Mouse (Mus musculus) heart, postnatal 25 days (tissue): ENCODE measurements around the gene Spata33. TPM values are rescaled to one million over a fixed set of nuclear protein-coding genes. Genes with fewer than 3 reads are reported as not detected.
"Not testable (repeated sequence)": the region's sequence is repeated elsewhere in the genome, so short reads cannot be mapped to it uniquely, and the experiment has no call there.

Experiments used
- DNase-seq: peaks from one replicate; pipeline ENCODE4 v3.0.0; 2022; ENCODE audit warnings: low spot score
- intact Hi-C: fragments of 180-260 bp; cut with DNase I; formaldehyde crosslinking; loops from one replicate; pipeline ENCODE4 v1.15.1; 2025
- total RNA-seq, 2 experiments: library from RNA; stranded (reverse); gene quantifications; 2 replicates each; pipeline ENCODE4 v1.2.3; 2021

Gene Spata33
- 10 to 100 TPM; 30.2 to 30.6 TPM for total RNA-seq

DNA sequence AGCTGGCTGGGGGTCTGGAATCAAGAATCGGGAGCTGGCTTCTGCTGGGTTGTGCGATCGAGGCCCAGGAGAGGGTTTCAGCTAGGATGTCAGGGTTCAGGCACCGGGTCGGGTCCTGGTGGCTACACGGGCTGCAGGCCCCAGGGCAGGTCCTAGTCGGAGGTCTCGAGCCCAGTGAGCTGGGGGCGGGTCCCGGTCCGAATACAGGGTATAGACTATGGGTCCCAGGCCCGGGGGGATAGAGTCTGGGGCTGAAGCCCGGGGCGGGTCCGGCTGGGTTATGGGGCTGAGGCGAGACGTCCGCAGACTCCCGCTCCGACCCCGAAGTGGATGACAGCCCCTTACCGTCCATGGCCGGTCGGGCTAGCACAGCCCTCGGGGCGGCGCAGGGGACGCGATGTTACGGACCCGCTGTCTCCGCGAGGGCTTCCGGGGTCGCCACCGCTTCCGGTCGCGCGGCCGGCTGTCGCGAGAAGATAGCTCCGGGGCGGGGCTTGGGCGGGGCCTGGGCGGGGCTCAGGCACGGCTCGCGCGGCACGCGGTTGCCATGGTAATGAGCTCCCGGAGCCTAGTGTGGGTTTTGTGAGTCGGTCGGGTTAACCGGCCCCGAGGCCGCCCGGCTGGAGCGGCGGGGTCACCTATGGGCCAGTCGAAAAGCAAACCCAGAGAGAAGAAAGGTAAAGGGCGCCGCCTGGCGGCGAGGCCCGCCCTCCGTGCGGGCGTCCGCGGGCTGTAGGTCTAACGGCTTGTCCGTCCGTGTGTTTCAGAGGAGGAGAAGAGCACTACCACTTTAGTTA lies at the start of gene Spata33, which contains the start of gene Chmp1a:
TSS of gene Spata33 (plus strand) at position 512 of the 797 bp plus-strand sequence.
TSS of gene Chmp1a (minus strand) at position 443 of the 797 bp plus-strand sequence.
- peak; percentile 73 for DNase-seq
- intact Hi-C loops = loop anchor here (5.0 kb wide), 1 partner anchor 40 kb away; the partner anchor contains the start of genes Vps9d1 and Zfp276

DNA sequence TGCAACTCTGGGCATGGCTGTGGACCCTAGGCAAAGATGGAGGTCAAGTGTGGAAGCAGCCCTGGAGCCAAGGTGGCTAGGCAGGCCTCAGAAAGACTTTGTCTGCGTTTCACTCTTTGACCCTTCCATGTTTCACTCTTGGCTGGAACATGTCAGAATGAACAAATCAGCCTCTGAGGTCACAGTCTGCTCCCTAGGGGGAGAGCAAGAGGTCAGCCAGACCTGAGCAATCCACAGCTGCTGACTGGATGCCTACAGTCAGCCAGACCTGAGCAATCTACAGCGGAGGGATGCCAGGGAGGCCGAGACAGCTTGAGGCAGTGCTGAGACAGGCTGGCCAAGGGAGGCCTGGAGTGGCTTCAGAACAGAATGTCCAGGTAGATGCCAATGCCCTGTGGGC lies 31.2 kb upstream of the Spata33 start:
- peak; percentile 58 for DNase-seq
- intact Hi-C loops = no loop called here

DNA sequence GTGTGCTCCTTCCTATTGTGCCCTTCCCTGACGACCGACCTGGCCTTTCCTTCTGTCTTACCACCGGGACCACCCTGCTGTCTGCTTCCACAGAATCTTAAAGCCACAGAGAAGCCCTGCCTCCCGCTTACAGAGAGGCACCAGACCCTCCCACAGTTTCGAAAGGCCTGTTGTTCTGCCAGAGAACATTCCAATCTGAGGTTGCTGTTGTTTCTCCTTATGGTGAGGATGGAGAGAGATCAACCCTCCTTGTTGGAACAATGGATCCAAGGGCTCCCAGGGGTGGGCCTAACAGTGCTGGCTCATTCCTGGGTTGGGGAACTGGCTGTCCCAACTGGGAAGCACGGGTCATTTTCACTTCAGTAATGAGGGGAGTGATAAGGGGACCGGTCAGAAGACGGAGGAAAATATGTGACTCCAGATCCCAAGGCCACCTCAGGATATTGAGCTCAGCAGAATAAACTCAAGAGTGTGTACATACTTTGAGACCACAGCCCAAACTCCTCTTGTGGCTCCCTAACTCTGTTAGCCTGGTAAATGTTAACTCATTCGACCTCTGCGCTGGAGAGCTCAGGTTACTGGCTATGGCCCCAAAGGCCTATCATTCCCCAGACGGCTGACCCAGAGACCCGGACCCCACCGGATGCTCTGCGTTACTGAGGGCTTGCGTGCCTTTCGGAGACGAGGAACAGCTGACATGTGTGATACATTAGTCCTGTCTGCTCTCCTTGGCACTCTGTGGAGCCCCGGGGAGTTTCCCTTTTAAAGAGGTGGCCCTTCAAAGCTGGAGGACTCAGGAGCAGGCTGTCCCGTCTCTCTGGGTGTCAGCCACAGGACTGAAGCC lies 26.8 kb upstream of the Spata33 start, which contains the start of gene Dpep1:
TSS of gene Dpep1 (plus strand) at position 677 of the 844 bp plus-strand sequence.
- peak; percentile 73 for DNase-seq
- intact Hi-C loops = loop anchor here (5.0 kb wide), 2 partner anchors 38 to 78 kb away; no protein-coding TSS in a partner anchor

DNA sequence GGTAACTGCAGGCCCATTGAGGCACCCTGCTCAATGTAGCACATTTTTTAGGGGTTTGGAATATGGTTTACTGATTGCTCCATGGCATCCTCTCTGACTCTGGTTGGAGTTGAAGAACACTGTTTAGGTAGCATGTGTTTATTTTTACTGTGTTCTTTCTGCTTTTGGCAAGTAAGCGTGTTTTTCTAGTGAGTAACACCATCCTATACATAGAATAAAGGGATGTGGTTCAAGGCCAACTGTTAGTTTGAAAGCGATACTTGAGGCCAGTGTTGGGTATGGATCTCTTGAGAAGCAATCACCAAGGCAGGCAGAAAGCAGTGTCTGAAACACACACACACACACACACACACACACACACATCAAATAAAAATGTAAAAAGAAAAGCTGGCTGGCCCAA lies 24.6 kb upstream of the Spata33 start:
- intact Hi-C loops = loop anchor here (5.0 kb wide), 2 partner anchors 41 to 81 kb away; no protein-coding TSS in a partner anchor
- no peak for DNase-seq

DNA sequence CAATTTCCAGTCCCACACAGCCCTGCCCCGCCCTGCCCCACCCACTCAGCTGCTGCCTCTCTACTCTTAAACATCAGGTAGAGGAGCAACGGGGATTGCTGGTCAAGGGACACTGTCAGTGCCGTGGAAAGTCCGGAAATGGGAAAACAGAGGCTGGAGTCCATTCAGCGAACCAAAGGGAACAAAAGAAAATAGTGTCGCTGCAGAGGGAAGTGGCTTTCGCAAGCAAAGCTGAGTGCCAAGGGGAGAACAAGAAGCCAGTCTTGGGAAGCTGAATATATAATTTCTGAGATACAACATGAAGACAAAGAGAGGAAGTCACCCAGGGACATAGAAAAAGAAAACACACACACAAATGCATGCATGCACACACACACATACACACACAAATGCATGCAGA lies 23.8 kb upstream of the Spata33 start:
- intact Hi-C loops = loop anchor here (5.0 kb wide), 2 partner anchors 42 to 82 kb away; no protein-coding TSS in a partner anchor
- DNase-seq = no peak

DNA sequence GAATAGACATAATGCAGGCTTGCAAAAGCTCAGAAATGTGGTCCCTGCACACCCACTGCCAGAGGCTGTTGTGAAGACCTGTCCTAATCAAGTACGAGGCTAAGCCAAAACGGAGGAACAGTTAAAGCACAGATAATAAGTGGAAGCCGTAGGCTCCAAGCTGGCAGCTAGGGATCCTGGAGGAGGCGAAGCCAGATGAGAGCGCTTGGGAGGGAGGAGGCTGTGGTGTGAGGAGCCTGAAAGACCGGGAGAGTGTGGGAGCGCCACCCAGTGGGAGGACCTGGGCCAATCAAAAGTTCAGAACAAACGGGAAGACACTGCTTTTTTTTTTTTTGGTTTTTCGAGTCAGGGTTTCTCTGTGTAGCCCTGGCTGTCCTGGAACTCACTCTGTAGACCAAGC lies 22.0 kb upstream of the Spata33 start:
- intact Hi-C loops = no loop called here
- peak; percentile 61 for DNase-seq

DNA sequence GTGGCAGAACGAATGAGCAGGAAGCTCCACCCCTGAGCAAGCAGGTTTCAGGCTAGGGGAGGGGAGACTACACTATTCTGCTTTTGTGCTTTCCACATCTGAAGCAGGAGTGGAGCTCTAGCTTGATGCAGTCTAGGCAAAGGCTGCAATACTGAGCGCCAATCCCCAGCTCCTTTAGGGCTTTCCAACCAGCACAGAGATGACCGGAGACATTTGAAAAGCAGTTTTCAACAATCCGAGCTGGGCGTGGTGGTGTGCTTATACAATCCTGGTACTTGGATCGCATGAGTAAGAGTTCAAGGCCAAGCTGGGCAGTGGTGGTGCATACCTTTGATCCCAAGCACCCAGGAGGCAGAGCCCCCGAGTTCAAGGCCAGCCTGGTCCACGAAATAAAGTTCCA lies 20.7 kb upstream of the Spata33 start:
- DNase-seq = no peak
- intact Hi-C loops = no loop called here

DNA sequence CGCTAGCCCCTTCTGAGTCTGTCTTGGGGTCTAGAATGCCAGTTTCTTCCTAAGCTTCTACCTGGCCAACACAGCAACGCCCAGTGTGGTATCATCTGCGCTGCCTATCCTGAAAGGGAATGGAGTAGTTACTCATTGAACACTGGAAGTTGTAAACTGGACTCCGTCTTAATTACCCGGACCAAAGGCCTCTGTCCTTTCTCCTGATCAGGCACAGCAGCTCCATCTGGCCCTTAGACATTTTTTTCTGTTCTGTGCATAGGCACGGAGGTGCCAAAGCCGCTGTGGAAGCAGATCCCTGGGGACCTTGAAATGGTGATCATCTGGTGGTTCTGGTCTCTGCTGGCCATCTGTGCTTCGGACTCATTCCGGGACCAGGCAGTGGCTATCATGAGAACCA lies 18.9 kb upstream of the Spata33 start:
- intact Hi-C loops = no loop called here
- no peak for DNase-seq

DNA sequence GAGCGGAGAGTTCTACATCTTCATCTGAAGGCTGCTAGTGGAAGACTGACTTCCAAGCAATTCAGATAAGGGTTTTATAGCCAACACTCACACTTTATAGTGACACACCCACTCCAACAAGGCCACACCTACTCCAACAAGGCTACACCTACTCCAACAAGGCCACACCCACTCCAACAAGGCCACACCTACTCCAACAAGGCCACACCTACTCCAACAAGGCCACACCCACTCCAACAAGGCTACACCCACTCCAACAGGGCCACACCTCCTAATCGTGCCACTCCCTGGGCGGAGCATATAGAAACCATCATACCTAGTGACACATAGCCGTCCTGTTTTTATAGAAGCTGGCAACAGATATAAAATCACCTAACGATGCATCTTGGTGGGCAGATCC lies 15.6 kb upstream of the Spata33 start:
- DNase-seq, intact Hi-C loops: not testable (repeated sequence)

DNA sequence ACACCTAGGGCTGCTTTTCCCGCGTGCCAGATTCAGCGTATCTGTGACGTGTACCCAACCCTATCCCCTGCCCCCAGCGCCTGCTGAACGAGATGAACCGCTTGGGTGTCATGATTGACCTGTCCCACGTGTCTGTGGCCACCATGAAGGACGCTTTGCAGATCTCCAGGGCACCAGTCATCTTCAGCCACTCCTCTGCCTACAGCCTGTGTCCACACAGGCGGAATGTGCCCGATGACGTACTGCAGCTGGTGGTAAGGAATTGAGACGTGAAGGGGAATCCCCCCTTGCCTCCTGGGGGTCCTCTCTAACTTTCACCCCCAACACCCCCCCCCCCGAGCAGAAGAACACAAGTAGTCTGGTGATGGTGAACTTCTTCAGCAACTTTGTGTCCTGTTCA lies 12.8 kb upstream of the Spata33 start:
- intact Hi-C loops = loop anchor here (10.0 kb wide), 2 partner anchors 295 to 365 kb away; no protein-coding TSS in a partner anchor
- no peak for DNase-seq

DNA sequence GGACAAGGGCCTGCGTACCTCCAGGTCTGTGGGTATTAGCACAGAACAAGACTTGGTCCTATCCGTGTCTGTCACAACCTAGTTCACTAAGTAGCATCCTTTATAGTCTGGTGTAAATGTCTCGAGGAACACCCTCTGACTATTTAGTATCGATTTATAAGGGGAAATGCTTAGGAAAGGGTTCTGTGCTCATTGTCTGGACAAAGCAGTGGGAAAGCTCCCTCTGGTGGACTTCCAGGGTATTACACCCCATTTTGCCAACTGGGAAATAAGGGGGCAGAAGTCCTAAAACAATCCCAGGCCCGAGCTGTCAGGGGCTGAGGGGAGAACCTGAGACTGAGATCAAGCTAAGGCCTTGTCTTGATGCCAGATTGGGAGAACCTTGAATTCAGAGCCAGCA lies 10.3 kb upstream of the Spata33 start:
- intact Hi-C loops = loop anchor here (1.0 to 10.0 kb wide), 3 partner anchors 96 to 367 kb away; no protein-coding TSS in a partner anchor
- peak; percentile 22 for DNase-seq

DNA sequence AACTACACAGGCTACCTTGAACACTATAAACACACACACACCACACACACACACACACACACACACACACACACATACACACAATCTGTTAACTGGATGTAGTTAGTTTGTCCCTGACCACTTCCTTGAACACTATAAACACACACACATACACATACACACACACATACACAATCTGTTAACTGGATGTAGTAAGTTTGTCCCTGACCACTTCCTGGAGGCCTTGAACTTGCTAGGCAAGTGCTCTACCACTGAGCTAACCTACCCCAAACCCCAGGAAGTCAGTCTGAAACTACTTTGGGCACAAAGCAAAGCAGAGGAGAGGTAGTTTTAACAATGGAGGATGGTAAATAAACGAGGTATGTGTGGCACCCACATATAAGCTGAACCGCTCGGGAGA lies 9.1 kb upstream of the Spata33 start:
- intact Hi-C loops = loop anchor here (10.0 kb wide), 2 partner anchors 299 to 369 kb away; no protein-coding TSS in a partner anchor
- no peak for DNase-seq

DNA sequence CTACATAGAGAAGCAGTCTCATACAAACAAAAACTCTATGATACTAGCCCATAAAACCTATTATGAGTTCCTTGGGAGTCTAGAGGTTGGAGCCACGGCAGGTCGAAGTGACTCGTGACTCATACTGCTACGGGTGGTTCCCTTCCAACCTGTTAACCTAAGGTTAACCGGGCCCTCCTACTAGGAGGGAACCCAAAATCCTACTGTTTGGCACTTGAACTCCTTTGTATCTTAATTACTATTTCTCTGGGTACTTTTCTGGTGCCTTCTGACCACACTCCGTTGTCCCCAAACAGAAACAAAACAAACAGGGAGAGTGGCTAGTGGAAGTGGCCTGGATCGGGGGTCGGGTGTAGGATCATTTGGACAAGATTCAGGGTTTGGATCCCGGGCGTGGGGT lies 756 bp upstream of the Spata33 start:
- intact Hi-C loops = loop anchor here (5.0 kb wide), 1 partner anchor 40 kb away; the partner anchor contains the start of genes Vps9d1 and Zfp276
- no peak for DNase-seq

DNA sequence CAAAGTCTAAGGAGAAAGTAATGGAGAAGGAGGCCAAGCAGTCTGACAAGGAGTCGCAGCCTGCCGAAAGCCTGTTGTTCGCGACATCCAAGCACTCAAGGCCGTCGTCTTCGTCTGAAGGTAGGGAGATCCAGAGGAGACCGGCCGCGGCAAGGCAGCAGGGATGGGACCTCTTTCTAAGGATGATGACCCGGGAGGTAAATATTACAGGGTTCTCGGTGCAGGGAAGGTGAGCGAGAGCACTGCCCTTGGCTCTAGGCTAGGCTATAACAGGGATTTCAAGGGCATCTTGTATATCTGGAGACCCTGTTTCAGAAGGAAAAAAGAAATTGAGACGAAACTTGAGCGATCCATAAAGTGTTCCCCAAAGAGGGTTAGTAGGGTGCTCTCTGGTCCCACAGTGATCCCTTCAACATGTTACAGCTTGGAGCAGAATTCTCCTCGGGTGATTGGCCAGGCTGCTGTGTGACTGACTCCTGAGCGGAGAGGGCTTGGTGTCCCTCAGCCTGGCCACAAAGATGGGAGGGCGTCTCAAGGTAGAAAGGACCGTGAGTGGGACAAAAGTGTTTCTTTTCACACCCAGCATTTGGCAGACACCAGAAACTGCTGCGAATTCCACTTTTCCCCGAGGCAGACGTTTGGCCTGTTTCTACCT lies 613 bp downstream of the Spata33 start:
- intact Hi-C loops = loop anchor here (5.0 kb wide), 1 partner anchor 39 kb away; the partner anchor contains the start of genes Vps9d1 and Zfp276
- no peak for DNase-seq

DNA sequence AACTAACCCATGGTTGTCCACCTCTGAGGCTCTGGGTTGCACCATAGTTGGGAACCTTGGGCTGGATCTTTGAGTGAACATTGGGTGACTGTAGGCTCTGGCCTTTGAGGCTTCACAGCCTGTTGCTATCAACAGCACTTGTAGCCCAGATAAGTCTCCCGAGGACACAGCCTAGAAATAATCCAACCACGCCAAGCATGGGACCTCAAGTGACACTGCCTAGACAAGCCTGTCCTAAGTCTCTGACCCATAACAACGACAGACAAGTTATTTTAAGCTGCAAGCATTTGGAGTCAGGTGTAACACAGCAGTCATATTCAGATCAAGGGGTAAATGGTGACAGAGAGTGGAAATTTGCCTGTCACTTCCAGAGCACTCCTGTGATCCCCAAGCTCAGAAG lies 2.8 kb downstream of the Spata33 start:
- no peak for DNase-seq
- intact Hi-C loops = loop anchor here (5.0 kb wide), 1 partner anchor 77 kb away; no protein-coding TSS in a partner anchor

DNA sequence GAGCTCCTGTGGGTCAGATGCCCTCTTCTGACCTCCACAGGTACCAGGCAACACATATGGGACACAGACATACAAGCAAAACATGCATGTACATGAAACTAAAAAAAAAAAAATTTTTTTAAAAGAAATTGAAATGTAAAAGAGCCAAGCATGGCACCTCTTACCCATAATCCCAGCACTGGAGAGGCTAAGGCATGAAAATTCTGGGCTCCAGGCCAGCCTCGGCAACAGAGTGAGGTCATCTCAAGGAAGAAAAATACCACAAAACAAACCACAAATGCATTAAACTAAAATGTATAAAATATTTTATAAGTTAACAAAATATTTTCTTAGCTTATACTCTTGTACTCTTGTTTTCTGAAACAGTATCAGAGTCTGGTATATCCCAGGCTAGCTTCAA lies 8.3 kb downstream of the Spata33 start:
- DNase-seq = no peak
- intact Hi-C loops = no loop called here

DNA sequence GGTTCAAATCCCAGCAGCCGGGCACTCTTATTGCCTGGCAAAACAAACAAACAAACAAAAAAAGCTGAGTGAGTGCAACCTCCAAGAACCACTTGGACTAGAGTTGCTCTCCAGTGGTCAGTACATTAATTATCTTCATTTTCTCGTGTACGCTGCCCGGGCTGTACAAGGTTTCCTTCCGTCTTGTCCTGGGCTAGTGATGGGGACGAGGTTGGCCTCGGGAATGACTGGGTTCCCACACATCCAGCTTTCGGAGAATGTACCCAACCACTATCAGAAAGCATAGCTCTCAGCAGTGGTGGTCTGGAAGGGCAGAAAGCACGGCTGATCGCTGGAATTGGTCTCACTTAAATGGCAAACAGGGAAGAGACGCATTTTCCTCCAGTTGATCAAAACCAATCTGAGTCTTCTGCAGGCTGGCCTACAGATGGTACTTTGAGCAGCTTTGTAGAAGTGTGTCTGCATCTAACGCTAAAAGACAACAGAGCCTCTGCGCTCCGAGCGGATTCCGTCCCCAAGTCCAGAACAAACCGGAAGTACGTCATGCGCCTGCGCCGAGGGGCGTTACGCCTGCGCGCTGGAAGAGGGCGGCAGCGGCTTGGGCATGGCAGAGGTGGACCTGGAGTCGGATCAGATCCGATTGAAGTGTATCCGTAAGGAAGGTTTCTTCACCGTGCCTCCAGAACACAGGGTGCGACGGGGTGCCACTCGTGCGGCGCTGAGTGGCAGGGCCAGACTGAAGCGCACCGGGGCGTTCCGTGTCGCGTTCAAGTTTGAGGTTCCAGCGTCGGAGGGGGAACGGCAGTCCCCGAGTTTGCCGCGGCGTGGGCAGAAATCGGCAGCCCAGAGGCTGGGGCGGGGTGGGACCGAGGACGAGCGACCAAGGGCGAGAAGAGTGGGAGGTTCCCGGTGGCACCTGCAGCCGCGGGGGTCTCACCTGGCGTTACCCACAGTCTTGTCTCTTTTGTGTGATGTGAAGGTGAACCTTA lies 11.9 kb downstream of the Spata33 start, which contains the start of gene Cdk10:
TSS of gene Cdk10 (plus strand) at position 565 of the 989 bp plus-strand sequence.
- DNase-seq = peak; percentile 88
- intact Hi-C loops = no loop called here

DNA sequence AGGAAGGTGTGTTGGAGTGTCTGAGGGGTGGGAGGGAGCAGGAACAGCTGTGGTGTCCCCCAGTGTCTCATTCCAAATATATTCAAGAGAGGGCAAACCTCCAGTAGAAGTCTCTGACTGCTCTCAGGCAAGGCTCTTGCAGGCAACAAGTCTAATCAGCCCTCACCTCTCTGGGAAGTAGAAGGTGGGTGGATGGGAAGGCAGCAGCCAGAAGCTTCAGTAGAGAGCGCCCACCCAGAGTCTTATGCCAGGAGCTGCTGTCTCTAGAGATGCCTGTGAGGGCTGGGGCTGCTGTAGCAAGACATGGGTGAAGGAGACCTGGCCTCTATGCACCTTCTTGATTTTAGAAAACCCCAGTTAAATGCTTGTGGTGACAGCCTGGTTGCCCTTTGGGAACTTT lies 15.8 kb downstream of the Spata33 start:
- intact Hi-C loops = no loop called here
- no peak for DNase-seq
